23 mouse cellular contexts compared by ENCODE assay signal in the genomic region with DNA sequence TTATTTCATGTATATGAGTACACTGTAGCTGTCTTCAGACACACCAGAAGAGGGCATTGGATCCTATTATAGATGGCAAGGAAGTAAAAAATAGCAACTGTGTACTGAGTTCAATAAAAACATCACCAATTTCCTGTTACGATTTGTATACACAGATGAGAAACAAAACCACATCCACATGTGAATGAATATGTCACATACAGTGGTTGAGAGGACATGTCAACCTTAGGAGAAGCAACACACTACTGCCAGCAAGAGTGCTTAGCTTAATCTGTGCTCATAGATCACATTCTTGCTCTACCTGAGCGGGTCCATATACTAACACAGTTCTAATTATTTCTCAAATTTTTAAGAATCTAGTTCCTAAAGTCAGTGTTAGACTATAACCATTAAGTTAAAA.
"Had no signal": no experiment of that assay in that cellular context is flagged by ENCODE, and none has a peak within 500 bp of the region (broad histone marks: within the 10 kb centered on the region; RNA-seq: fewer than 3 reads in every experiment).

No protein-coding gene starts in this region.

- H3K9ac ChIP-seq: kidney, embryonic 15.5 days; limb, embryonic 12.5 days; limb, embryonic 15.5 days; liver, embryonic 12.5 days; liver, embryonic 15.5 days; lung, embryonic 15.5 days; midbrain, embryonic 12.5 days; stomach, embryonic 15.5 days had no signal

- H3K4me1 ChIP-seq: stomach, embryonic 15.5 days had no signal

- H3K27ac ChIP-seq: kidney, embryonic 15.5 days; left cerebral cortex, adult 2 months; limb, embryonic 12.5 days; limb, embryonic 15.5 days; liver, embryonic 12.5 days; liver, embryonic 15.5 days; lung, embryonic 15.5 days; midbrain, embryonic 12.5 days; stomach, embryonic 15.5 days had no signal

- DNase-seq: kidney, adult 2 months; kidney, postnatal 10 days; kidney, postnatal 36 days; layer of hippocampus, postnatal 36 days; left cerebral cortex, postnatal 4 days; lung, adult 18-20 months; lung, postnatal 10 days; lung, postnatal 36 days; thymus, adult 2 months; thymus, postnatal 14 days; thymus, postnatal 4 days had no signal

- H3K27me3 ChIP-seq: kidney, embryonic 15.5 days; limb, embryonic 12.5 days; limb, embryonic 15.5 days; liver, embryonic 12.5 days; liver, embryonic 15.5 days; lung, embryonic 15.5 days; midbrain, embryonic 12.5 days; stomach, embryonic 15.5 days had no signal

- ATAC-seq: intestine, postnatal 0 days; liver, embryonic 12.5 days; midbrain, embryonic 16.5 days had no signal

- H3K4me2 ChIP-seq: kidney, embryonic 15.5 days; limb, embryonic 12.5 days; limb, embryonic 15.5 days; liver, embryonic 12.5 days; liver, embryonic 15.5 days; lung, embryonic 15.5 days; midbrain, embryonic 12.5 days; stomach, embryonic 15.5 days had no signal

- H3K9me3 ChIP-seq: kidney, embryonic 15.5 days; limb, embryonic 12.5 days; limb, embryonic 15.5 days; liver, embryonic 12.5 days; liver, embryonic 15.5 days; lung, embryonic 15.5 days; midbrain, embryonic 12.5 days; stomach, embryonic 15.5 days had no signal

- H3K4me3 ChIP-seq: kidney, embryonic 15.5 days; left cerebral cortex, adult 2 months; limb, embryonic 12.5 days; limb, embryonic 15.5 days; liver, embryonic 12.5 days; liver, embryonic 15.5 days; lung, embryonic 15.5 days; midbrain, embryonic 12.5 days; myocyte; stomach, embryonic 15.5 days had no signal
